Mouse (Mus musculus) C2C12 (cell line): Measurements from ENCODE around the gene Swi5.

Experiments
- CTCF ChIP-seq: IDR thresholded peaks from one replicate; pipeline ENCODE4 v1.5.1; 2011; ENCODE audit not compliant: control insufficient read depth, insufficient read depth, insufficient read length
- FOSL1 ChIP-seq: IDR thresholded peaks from one replicate; pipeline ENCODE4 v1.8.0; 2011; ENCODE audit warnings: mild to moderate bottlenecking, low read length; ENCODE audit not compliant: poor library complexity, insufficient read depth, severe bottlenecking
- MAX ChIP-seq: IDR thresholded peaks from one replicate; pipeline ENCODE4 v1.6.1; 2011; ENCODE audit warnings: mild to moderate bottlenecking, control low read depth
- USF1 ChIP-seq: IDR thresholded peaks from one replicate; pipeline ENCODE4 v1.6.1; 2011; ENCODE audit warnings: low read depth, mild to moderate bottlenecking, control low read depth, moderate library complexity

GRCm38 (mm10) chr2:32335888-32336287 lies 48.0 kb upstream of the Swi5 start:
- TF ChIP-seq MAX (no peak), CTCF (no peak), USF1 (no peak), FOSL1 (no peak)
